Comparison of ENCODE assay signal across 8 mouse cellular contexts in genomic region chr1:182955047-182955620, GRCm38 (mm10). TPM values are rescaled to one million over a fixed set of nuclear protein-coding genes. Genes with fewer than 3 reads are reported as not detected.
A peak's percentile ranks its signal among the peaks of the same experiment; 100 is the strongest.
DNase-seq lines count a peak whose midpoint lies in the region; ATAC-seq and TF ChIP-seq lines count a peak whose summit lies in the region.

No protein-coding gene starts in this region.

- H3K36me3 ChIP-seq in embryonic facial prominence, embryonic 11.5 days (replicated peaks; ENCODE audit: control insufficient read depth, insufficient read depth, low read depth, low read length) = no peaks in the 10 kb centered on the region
- H3K36me3 ChIP-seq in intestine, embryonic 16.5 days (ENCODE audit: control insufficient read depth, insufficient read depth, low read length) = no peaks in the 10 kb centered on the region

- H3K4me1 ChIP-seq in cerebellum, adult 2 months (ENCODE audit: control insufficient read depth, insufficient read depth, low read length) = no peaks in the 10 kb centered on the region; the same call in 1 of the 2 replicates
- peaks cover 4% of the 10 kb centered on the region; the same call in 1 of the 2 replicates for H3K4me1 ChIP-seq in embryonic facial prominence, embryonic 11.5 days (ENCODE audit: control insufficient read depth, insufficient read depth, low read length)
- H3K4me1 ChIP-seq in intestine, embryonic 16.5 days (ENCODE audit: control insufficient read depth, insufficient read depth, low read length) = peaks cover 57% of the 10 kb centered on the region

- H3K9me3 ChIP-seq in embryonic facial prominence, embryonic 11.5 days (replicated peaks; ENCODE audit: control insufficient read depth, low read length) = no peaks in the 10 kb centered on the region
- H3K9me3 ChIP-seq in intestine, embryonic 16.5 days (ENCODE audit: control insufficient read depth, low read length) = no peaks in the 10 kb centered on the region

- TF ChIP-seq POLR2A in cerebellum, adult 2 months (IDR thresholded peaks at IDR 0.05; ENCODE audit: borderline replicate concordance, insufficient read depth, low read length) = no peak

- peak overlapping the region; percentile 65 for H3K9ac ChIP-seq in embryonic facial prominence, embryonic 11.5 days (replicated peaks; ENCODE audit: low read length)
- H3K9ac ChIP-seq in intestine, embryonic 16.5 days (ENCODE audit: low read depth, low read length) = peak overlapping the region; percentile 79

- no peak for DNase-seq in cerebellum, adult 2 months
- DNase-seq in cerebellum, adult 18-20 months = no peak
- no peak for DNase-seq in embryonic facial prominence, embryonic 11.5 days (ENCODE audit: low spot score)
- DNase-seq in lung, postnatal 25 days (ENCODE audit: low spot score) = peak; percentile 29
- DNase-seq in cerebellum, postnatal 36 days = no peak
- no peak for DNase-seq in urinary bladder, postnatal 25 days (ENCODE audit: low spot score)

- H3K4me3 ChIP-seq in cerebellum, adult 2 months (replicated peaks; ENCODE audit: insufficient read depth, low read depth, low read length) = peak overlapping the region; percentile 8
- peak overlapping the region; percentile 43 for H3K4me3 ChIP-seq in embryonic facial prominence, embryonic 11.5 days (ENCODE audit: low read depth, low read length)
- H3K4me3 ChIP-seq in intestine, embryonic 16.5 days (ENCODE audit: low read length) = peak overlapping the region; percentile 69

- peaks cover 1% of the 10 kb centered on the region; the same call in 1 of the 2 replicates for H3K27me3 ChIP-seq in cerebellum, adult 2 months (ENCODE audit: control insufficient read depth, insufficient read depth, low read length)
- H3K27me3 ChIP-seq in embryonic facial prominence, embryonic 11.5 days (ENCODE audit: control insufficient read depth, insufficient read depth, low read length) = no peaks in the 10 kb centered on the region; the same call in 1 of the 2 replicates
- H3K27me3 ChIP-seq in intestine, embryonic 16.5 days (replicated peaks; ENCODE audit: control insufficient read depth, insufficient read depth, low read length) = no peaks in the 10 kb centered on the region

- H3K27ac ChIP-seq in cerebellum, adult 2 months (ENCODE audit: insufficient read depth, low read length) = no peak overlapping the region
- H3K27ac ChIP-seq in embryonic facial prominence, embryonic 11.5 days (replicated peaks; ENCODE audit: low read depth, low read length) = no peak overlapping the region
- H3K27ac ChIP-seq in intestine, embryonic 16.5 days (ENCODE audit: low read length) = peak overlapping the region; percentile 94

- peak overlapping the region; percentile 82 for H3K4me2 ChIP-seq in embryonic facial prominence, embryonic 11.5 days (ENCODE audit: low read depth, low read length)
- H3K4me2 ChIP-seq in intestine, embryonic 16.5 days (ENCODE audit: low read depth, low read length) = peak overlapping the region; percentile 85

- ATAC-seq in embryonic facial prominence, embryonic 11.5 days (replicated peaks; ENCODE audit: insufficient number of reproducible peaks, low FRiP score, low TSS enrichment, low read depth) = no peak
- peak; percentile 14 for ATAC-seq in intestine, embryonic 16.5 days
- ATAC-seq in erythroid progenitor cell, adult 5-6 weeks (replicated peaks; ENCODE audit: low FRiP score, poor library complexity, severe bottlenecking) = no peak

- no peak for TF ChIP-seq CTCF in cerebellum, adult 2 months (IDR thresholded peaks at IDR 0.05; ENCODE audit: borderline replicate concordance, insufficient read depth, low read depth, low read length)

- 24% methylated on average over 15 of the region's 15 CpGs for WGBS in cerebellum, adult 2 months
- 21% methylated on average over 15 of the region's 15 CpGs for WGBS in embryonic facial prominence, embryonic 11.5 days
- 12% methylated on average over 15 of the region's 15 CpGs for WGBS in intestine, embryonic 16.5 days

RNA-seq across cellular contexts. Expression of gene Tlr5, which starts 0.5 kb away (rescaled TPM):
- polyA plus RNA-seq in cerebellum, adult 2 months (2012; rRNA removed) = 0.28 and 0.36 TPM in 2 replicates
- 0.59 and 1.0 TPM in 2 replicates for polyA plus RNA-seq in embryonic facial prominence, embryonic 11.5 days (2014; fragmentation: Nextera tagmentation; extraction: Ambion mirVana)
- 4.6 and 4.8 TPM in 2 replicates for polyA plus RNA-seq in intestine, embryonic 16.5 days (2015; fragmentation: Nextera tagmentation; extraction: Ambion mirVana)
- 1.1 TPM in 1 of 2 replicates, not detected in the other for total RNA-seq in erythroid progenitor cell, adult 5-6 weeks (2015; ENCODE audit: low replicate concordance)
- 0.26 TPM in 1 of 2 replicates, not detected in the other for total RNA-seq in erythroid progenitor cell, adult 5-6 weeks (2017; ENCODE audit: low replicate concordance)

Comparison
In these comparisons a context has a peak if more than half of its experiments do, and no peak if none do; other contexts are left out.
1. H3K4me3 ChIP-seq: peak in every context shown above with its lines; median percentile 69 in intestine, embryonic 16.5 days; 43 in embryonic facial prominence, embryonic 11.5 days; 8 in cerebellum, adult 2 months.